Mouse (Mus musculus) brain, adult 2 months (tissue): ENCODE measurements at regions not wholly inside any gene's neighbourhood (a gene's known extent, or its start where the extent isn't known, plus 50 kb on each side); places are given as distances from the start of the nearest gene placed in this dataset.
"Not testable (repeated sequence)": the region's sequence is repeated elsewhere in the genome, so short reads cannot be mapped to it uniquely, and the experiment has no call there.

Experiments used
- DNase-seq: peaks from one replicate; pipeline ENCODE4 v3.0.0; 2011; ENCODE audit warnings: low read depth, low spot score

GRCm38 (mm10) chr17:55186361-55186760, 258.8 kb upstream of the St6gal2 start:
- no peak for DNase-seq

- DNase-seq, result no peak
These were observed 258.4 kb upstream of the St6gal2 start for GRCm38 (mm10) chr17:55186826-55187225.

DNA sequence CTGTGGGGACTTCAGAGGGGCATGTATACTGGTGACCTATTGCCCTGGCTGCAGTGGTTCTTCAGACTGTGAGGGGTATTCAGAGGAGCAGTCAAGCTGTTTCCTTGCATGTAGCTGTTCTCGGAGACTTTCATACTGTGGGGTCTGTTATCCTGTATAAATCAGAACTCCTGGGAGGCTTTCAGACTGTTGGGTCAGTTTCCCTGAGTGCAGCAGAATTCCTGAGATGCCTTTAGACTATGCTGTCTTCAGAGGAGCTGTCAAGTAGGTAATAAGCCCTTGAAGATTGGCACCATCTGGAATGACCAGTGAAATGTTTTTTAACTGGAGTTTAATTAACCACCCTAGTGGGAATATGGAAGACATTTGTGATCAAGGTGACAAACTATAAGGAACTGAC, 238.6 kb upstream of the St6gal2 start:
- no peak for DNase-seq

- not testable (repeated sequence) for DNase-seq
These were observed 226.7 kb upstream of the St6gal2 start for GRCm38 (mm10) chr17:55218176-55219099.

DNA sequence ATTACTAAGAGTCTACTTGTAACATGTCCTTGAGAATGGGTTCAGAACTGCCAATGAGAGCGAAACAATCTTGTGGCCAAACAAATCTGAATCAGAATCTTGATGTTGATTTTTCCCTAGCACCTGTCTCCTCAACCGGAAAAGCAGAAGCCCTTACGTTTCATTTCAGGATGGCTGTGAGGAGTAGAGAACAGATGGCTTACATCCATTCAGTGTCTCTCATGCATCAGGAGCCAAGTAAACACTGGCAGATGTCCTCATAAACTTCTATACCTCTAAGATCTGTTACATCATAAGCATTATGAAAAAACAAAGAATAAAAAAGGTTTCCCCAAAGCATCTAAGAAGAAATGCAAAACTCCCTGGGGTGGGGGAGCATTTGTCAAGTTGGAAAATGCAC, 221.1 kb upstream of the St6gal2 start:
- peak; percentile 66 for DNase-seq

DNA sequence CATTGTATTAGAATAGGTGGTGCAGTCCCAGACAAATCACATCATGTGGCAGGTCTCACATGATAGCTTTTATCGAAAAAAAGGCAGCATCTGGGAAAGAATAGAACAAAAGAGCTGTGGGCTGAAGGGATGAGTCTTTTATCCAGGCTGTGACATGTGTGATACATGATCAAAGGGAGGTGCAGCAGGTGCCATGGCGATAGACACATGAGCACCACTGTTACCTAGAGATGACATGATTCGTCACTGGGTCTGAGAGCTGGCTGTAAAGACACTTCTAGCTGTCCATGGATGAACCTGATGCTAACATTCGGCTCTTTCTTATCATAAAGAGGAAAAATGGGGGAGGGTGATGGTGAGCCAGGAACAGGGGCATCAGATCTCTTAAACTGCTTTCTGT, 210.9 kb upstream of the St6gal2 start:
- DNase-seq, result no peak

DNA sequence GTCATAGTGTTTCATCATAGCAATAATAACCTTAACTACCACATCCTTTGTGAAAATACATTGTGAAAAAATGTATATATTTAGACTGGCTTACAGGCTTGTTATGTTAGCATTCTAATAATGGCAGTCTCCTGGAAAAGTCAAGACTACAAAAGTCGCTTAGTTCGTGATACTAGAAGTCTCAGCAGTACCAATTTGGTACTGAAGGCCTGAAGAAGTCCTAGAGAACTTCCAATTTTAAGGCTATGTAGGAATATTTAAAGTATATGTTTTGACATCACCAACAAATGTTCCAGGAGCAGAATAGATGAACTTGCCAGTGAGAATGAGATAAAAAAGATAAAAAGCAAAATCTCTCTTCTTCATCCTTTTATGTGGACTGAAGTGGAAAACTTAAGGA, 182.5 kb upstream of the St6gal2 start:
- DNase-seq, result peak; percentile 30

DNA sequence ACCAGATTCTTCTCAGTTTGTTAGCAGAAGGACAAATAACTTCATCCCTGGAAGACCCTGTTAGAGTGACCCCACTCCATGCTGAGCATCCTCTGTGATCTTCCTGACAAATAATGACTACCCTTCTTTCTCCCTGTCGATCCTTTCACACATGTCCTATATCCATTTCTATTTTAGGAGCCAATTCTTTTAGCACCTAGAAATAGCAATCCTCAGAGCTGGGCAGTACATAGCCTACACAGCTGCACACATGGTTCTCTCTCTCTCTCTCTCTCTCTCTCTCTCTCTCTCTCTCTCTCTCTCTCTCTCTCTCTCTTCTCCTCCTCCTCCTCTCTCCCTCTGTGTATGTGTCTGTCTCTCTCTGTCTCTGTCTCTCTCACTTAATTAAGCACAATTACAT, 168.6 kb upstream of the St6gal2 start:
- no peak for DNase-seq

DNA sequence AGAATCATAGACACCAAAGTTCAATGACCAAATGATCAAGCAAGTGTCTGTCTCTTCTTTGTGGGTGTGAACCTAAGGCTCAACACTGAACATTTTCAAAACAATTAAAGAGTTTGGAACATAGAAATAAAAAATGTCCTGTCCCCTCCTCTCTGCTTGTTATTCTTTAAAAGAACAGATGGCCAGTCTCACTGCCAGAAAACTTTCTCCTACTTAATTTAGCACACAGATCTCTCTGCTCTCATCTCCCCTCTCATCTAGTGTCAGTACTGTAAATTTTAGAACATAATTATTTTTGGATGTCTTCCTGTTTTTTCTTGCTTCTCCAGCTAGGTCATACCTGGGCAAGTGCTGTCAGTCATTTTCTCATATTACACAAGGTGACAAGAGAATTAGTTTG, 163.9 kb upstream of the St6gal2 start:
- DNase-seq, result peak; percentile 81

- DNase-seq, result no peak
These were observed 156.6 kb upstream of the St6gal2 start for GRCm38 (mm10) chr17:55288589-55288988.

GRCm38 (mm10) chr17:55292656-55293055, 152.5 kb upstream of the St6gal2 start:
- peak; percentile 82 for DNase-seq

DNA sequence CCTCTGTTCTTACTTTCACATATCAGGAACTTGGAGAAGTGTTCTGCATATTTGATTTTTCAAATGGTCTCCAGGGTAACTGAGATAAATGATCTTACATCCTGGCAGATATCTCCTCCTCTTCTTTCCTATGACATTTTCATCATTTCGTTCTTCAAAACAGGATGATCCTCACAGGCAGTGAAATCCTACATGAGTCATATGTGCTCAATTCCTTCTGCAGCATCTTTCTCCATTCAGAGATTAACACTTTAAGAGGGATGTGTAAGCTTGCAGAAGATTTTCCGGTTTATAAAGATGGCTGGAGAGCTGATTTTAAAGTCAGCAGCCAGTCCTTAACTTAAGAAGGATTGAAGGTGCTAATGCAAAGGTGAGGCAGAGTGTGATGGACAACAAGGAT, 148.5 kb upstream of the St6gal2 start:
- peak; percentile 68 for DNase-seq

DNA sequence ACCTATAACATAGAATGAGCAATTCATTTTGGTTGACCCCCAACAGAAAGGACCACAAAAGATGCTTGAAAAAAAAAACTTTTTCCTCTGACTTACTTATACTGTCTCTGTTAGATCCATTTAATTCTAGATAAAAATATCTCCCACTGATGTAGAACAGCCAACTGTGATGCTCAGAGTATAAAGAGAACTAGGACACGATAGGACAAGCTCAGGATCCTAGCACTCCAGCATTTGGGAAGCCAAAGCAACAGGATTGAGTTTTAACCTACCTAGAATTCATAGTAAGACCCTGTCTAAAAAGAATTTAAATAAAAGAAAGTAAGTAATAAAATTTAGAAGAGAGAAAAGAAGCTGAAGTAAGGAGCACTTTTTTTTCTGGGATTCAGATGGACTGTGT, 146.3 kb upstream of the St6gal2 start:
- peak; percentile 54 for DNase-seq

DNA sequence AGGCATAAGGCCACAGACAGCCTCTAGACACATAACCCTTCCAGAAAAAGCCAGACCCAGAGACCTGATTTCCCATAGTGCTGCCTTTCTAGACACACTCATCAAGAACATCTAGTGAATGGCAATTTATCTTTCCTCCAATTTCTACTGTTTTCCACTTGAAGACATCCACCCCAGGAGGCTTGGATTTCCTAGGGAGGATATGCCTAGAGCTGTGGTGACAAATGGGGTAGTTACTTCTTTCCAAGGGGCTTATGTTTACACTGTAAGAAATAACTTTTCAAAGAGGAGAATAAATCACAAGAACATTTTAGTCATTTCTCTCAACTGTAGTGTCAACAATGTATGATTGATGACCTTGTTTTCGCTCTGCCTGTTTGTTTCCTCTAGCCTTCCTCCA, 124.2 kb upstream of the St6gal2 start:
- no peak for DNase-seq

DNA sequence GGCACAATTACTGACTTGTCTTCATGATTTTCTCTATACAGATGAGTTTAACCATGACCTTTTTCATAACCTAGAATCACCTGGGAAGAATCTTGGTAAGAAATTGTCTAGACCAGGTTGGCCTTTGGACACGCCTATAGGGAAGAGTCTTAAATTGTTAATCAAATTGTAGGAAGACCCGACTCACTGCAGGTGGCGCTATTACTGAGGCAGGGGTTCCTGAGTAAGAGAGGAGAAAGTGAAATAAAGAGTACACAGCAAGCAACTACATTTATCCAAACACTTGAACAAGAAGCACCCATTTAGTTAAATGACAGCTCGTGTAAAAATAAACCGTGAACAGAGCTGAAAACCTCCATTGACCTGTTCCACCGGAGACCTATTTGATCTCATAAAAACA, 85.9 kb upstream of the St6gal2 start:
- DNase-seq, result no peak

DNA sequence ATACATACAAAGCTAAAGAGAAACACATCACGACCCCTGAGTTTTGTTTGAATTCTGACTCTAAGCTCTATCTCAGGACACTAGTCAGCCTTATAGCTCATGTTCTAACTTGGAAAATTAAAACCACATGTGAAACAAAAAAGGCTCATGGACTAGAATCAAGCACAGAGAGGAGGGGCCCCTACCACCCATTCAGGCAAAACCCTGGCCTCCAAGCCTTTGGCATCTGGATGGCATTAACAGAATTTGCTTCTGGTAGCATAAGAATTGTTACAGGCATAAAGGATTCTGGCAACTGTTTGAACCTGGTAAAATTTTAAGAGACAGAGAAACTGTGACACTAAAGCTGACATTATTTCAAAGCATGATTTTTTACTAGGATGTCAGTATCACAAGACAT, 78.1 kb upstream of the St6gal2 start:
- peak; percentile 1 for DNase-seq

DNA sequence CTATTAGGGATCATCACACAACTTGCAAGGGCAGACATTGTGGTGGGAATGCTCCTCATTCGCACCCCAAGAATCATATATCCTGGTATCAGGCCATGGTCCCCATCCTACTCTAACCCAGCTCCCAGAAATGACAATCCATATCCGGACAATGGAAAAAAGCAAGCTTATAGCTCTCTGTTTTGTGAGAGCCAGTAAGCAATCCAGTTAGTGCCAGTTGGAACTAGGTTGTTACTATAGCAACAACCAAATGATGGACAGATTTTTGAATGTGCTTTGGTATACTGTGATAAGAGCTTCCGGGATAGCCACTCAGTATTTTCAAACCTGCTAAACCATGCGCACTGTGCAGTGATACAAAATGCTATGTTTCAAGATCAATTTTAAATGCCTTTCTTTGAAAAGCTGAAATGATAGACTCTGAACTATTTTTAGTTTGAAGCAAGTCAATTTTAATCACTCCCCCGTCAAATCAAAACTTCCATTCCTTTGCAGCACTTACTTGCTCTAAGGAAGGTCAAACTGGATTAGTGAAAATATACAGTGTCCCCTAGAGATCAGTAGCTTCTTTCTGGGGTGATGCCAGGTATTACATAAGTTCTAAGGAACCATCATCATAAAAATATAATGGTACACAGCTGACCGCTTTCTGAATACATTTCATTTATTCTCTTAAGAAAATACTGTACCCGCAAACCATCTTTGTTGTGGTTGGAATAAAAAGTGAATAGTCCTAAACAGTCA, 77.5 kb upstream of the St6gal2 start:
- peak; percentile 70 for DNase-seq
